In genomic region chr11:113733631-113734364, GRCm38 (mm10) we compare ENCODE assay signal across 8 mouse cellular contexts. TPM values are rescaled to one million over a fixed set of nuclear protein-coding genes. Genes with fewer than 3 reads are reported as not detected.
DNase-seq lines count a peak whose midpoint lies in the region; ATAC-seq lines count a peak whose summit lies in the region.

No protein-coding gene starts in this region.

- no peaks in the 10 kb centered on the region for H3K27me3 ChIP-seq in forebrain, embryonic 10.5 days (ENCODE audit: poor library complexity, severe bottlenecking)
- no peaks in the 10 kb centered on the region for H3K27me3 ChIP-seq in forebrain, embryonic 12.5 days
- H3K27me3 ChIP-seq in hindbrain, embryonic 12.5 days = no peaks in the 10 kb centered on the region
- H3K27me3 ChIP-seq in lung, embryonic 16.5 days (ENCODE audit: control insufficient read depth, insufficient read depth, low read depth, low read length) = no peaks in the 10 kb centered on the region

- peaks cover 91% of the 10 kb centered on the region for H3K4me1 ChIP-seq in forebrain, embryonic 10.5 days
- H3K4me1 ChIP-seq in forebrain, embryonic 12.5 days = peaks cover 50% of the 10 kb centered on the region
- peaks cover 76% of the 10 kb centered on the region for H3K4me1 ChIP-seq in hindbrain, embryonic 12.5 days
- peaks cover 90% of the 10 kb centered on the region for H3K4me1 ChIP-seq in lung, embryonic 16.5 days (replicated peaks; ENCODE audit: control insufficient read depth, insufficient read depth, low read length)

- H3K4me2 ChIP-seq in forebrain, embryonic 12.5 days = no peak overlapping the region
- H3K4me2 ChIP-seq in hindbrain, embryonic 12.5 days (replicated peaks) = no peak overlapping the region
- H3K4me2 ChIP-seq in lung, embryonic 16.5 days (ENCODE audit: low read depth, low read length) = peak overlapping the region; percentile 18; the same call in 1 of the 2 replicates

- WGBS in forebrain, embryonic 10.5 days = 62% methylated on average over 6 of the region's 6 CpGs
- WGBS in forebrain, embryonic 12.5 days = 62% methylated on average over 6 of the region's 6 CpGs
- WGBS in hindbrain, embryonic 12.5 days = 60% methylated on average over 6 of the region's 6 CpGs
- WGBS in lung, embryonic 16.5 days = 17% methylated on average over 6 of the region's 6 CpGs

- H3K9me3 ChIP-seq in forebrain, embryonic 10.5 days = no peaks in the 10 kb centered on the region
- H3K9me3 ChIP-seq in forebrain, embryonic 12.5 days = no peaks in the 10 kb centered on the region
- H3K9me3 ChIP-seq in hindbrain, embryonic 12.5 days (replicated peaks) = no peaks in the 10 kb centered on the region
- no peaks in the 10 kb centered on the region for H3K9me3 ChIP-seq in lung, embryonic 16.5 days (ENCODE audit: control insufficient read depth, low read length)

- peaks cover 92% of the 10 kb centered on the region for H3K36me3 ChIP-seq in forebrain, embryonic 10.5 days (replicated peaks)
- peaks cover 17% of the 10 kb centered on the region for H3K36me3 ChIP-seq in forebrain, embryonic 12.5 days (replicated peaks)
- H3K36me3 ChIP-seq in hindbrain, embryonic 12.5 days = peaks cover 8% of the 10 kb centered on the region
- H3K36me3 ChIP-seq in lung, embryonic 16.5 days (ENCODE audit: control insufficient read depth, insufficient read depth, low read length) = peaks cover 6% of the 10 kb centered on the region

- H3K9ac ChIP-seq in forebrain, embryonic 12.5 days = no peak overlapping the region
- H3K9ac ChIP-seq in hindbrain, embryonic 12.5 days = no peak overlapping the region
- H3K9ac ChIP-seq in lung, embryonic 16.5 days (ENCODE audit: low read length) = no peak overlapping the region

- no peak for ATAC-seq in forebrain, embryonic 12.5 days (ENCODE audit: low FRiP score)
- ATAC-seq in hindbrain, embryonic 12.5 days (ENCODE audit: low FRiP score) = 0 out of 2 replicates have a peak, but pooled peaks have one; percentile 28
- ATAC-seq in lung, embryonic 16.5 days (ENCODE audit: low read depth) = peak; percentile 81

- no peak overlapping the region for H3K4me3 ChIP-seq in forebrain, embryonic 10.5 days
- H3K4me3 ChIP-seq in forebrain, embryonic 12.5 days (replicated peaks) = no peak overlapping the region
- H3K4me3 ChIP-seq in hindbrain, embryonic 12.5 days = no peak overlapping the region
- H3K4me3 ChIP-seq in lung, embryonic 16.5 days (ENCODE audit: low read length) = no peak overlapping the region

- peak overlapping the region; percentile 16; the same call in 1 of the 2 replicates for H3K27ac ChIP-seq in forebrain, embryonic 10.5 days
- H3K27ac ChIP-seq in forebrain, embryonic 12.5 days = no peak overlapping the region
- no peak overlapping the region for H3K27ac ChIP-seq in hindbrain, embryonic 12.5 days
- H3K27ac ChIP-seq in lung, embryonic 16.5 days (ENCODE audit: low read length) = peak overlapping the region; percentile 73

- DNase-seq in forebrain, embryonic 10.5 days (ENCODE audit: extremely low spot score, low spot score) = no peak
- DNase-seq in Muller cell, postnatal 12 days (ENCODE audit: inconsistent ontology term) = peak; percentile 82
- peak; percentile 71 to 74 for DNase-seq in urinary bladder, postnatal 36 days (ENCODE audit: low spot score in 2 of 2)
- no peak for DNase-seq in layer of hippocampus, adult 9-11 months
- no peak for DNase-seq in testis, postnatal 10 days (ENCODE audit: low spot score)

RNA-seq across cellular contexts. Expression of gene Cdc42ep4, which starts 17.9 kb away (rescaled TPM):
- polyA plus RNA-seq in forebrain, embryonic 10.5 days (2016; fragmentation: Nextera tagmentation; extraction: Ambion mirVana) = 107 TPM in 2 replicates
- 109 and 113 TPM in 2 replicates for polyA plus RNA-seq in forebrain, embryonic 12.5 days (2016; fragmentation: Nextera tagmentation; extraction: Ambion mirVana)
- 98.7 and 106 TPM in 2 replicates for polyA plus RNA-seq in hindbrain, embryonic 12.5 days (2016; fragmentation: Nextera tagmentation; extraction: Ambion mirVana)
- polyA plus RNA-seq in lung, embryonic 16.5 days (2015; fragmentation: Nextera tagmentation; extraction: Ambion mirVana) = 129 and 130 TPM in 2 replicates

RNA-seq across cellular contexts. Expression of gene Cpsf4l, which starts 24.0 kb away (rescaled TPM):
- polyA plus RNA-seq in forebrain, embryonic 10.5 days (2016; fragmentation: Nextera tagmentation; extraction: Ambion mirVana) = 0.28 and 0.40 TPM in 2 replicates
- 0.32 and 0.69 TPM in 2 replicates for polyA plus RNA-seq in forebrain, embryonic 12.5 days (2016; fragmentation: Nextera tagmentation; extraction: Ambion mirVana)
- 0.15 and 0.31 TPM in 2 replicates for polyA plus RNA-seq in hindbrain, embryonic 12.5 days (2016; fragmentation: Nextera tagmentation; extraction: Ambion mirVana)
- 0.90 and 3.1 TPM in 2 replicates for polyA plus RNA-seq in lung, embryonic 16.5 days (2015; fragmentation: Nextera tagmentation; extraction: Ambion mirVana)

RNA-seq across cellular contexts. Expression of gene D11Wsu47e, which starts 49.6 kb away (rescaled TPM):
- polyA plus RNA-seq in forebrain, embryonic 10.5 days (2016; fragmentation: Nextera tagmentation; extraction: Ambion mirVana) = 23.8 and 26.1 TPM in 2 replicates
- polyA plus RNA-seq in forebrain, embryonic 12.5 days (2016; fragmentation: Nextera tagmentation; extraction: Ambion mirVana) = 24.5 and 25.7 TPM in 2 replicates
- 23.8 and 25.9 TPM in 2 replicates for polyA plus RNA-seq in hindbrain, embryonic 12.5 days (2016; fragmentation: Nextera tagmentation; extraction: Ambion mirVana)
- 15.4 and 15.9 TPM in 2 replicates for polyA plus RNA-seq in lung, embryonic 16.5 days (2015; fragmentation: Nextera tagmentation; extraction: Ambion mirVana)

RNA-seq across cellular contexts. Expression of gene Fam104a, which starts 49.8 kb away (rescaled TPM):
- polyA plus RNA-seq in forebrain, embryonic 10.5 days (2016; fragmentation: Nextera tagmentation; extraction: Ambion mirVana) = 55.1 and 56.6 TPM in 2 replicates
- 53.2 and 56.7 TPM in 2 replicates for polyA plus RNA-seq in forebrain, embryonic 12.5 days (2016; fragmentation: Nextera tagmentation; extraction: Ambion mirVana)
- polyA plus RNA-seq in hindbrain, embryonic 12.5 days (2016; fragmentation: Nextera tagmentation; extraction: Ambion mirVana) = 49.9 and 50.4 TPM in 2 replicates
- polyA plus RNA-seq in lung, embryonic 16.5 days (2015; fragmentation: Nextera tagmentation; extraction: Ambion mirVana) = 39.8 and 40.3 TPM in 2 replicates

Comparison
In these comparisons a context has a peak if more than half of its experiments do, and no peak if none do; other contexts are left out.
1. H3K27ac ChIP-seq: peak in forebrain, embryonic 10.5 days (single experiment) and lung, embryonic 16.5 days (single experiment); none in forebrain, embryonic 12.5 days (single experiment) and hindbrain, embryonic 12.5 days (single experiment).
2. DNase-seq: peak in Muller cell, postnatal 12 days (single experiment) and urinary bladder, postnatal 36 days (2 of 2); none in forebrain, embryonic 10.5 days (single experiment), layer of hippocampus, adult 9-11 months (single experiment) and testis, postnatal 10 days (single experiment).